Comparison of ENCODE assay signal across 10 mouse cellular contexts in genomic region chr6:72981851-72982250, GRCm38 (mm10). TPM values are rescaled to one million over a fixed set of nuclear protein-coding genes. Genes with fewer than 3 reads are reported as not detected.
DNase-seq lines count a peak whose midpoint lies in the region; ATAC-seq and TF ChIP-seq lines count a peak whose summit lies in the region.
"Had no signal": no experiment of that assay in that cellular context is flagged by ENCODE, and none has a peak within 500 bp of the region (broad histone marks: within the 10 kb centered on the region; RNA-seq: fewer than 3 reads in every experiment).

No protein-coding gene starts in this region.

- H3K4me3 ChIP-seq in forebrain, embryonic 14.5 days (ENCODE audit: low read depth, low read length), result no peak overlapping the region
- H3K4me3 ChIP-seq in forebrain, embryonic 15.5 days, result no peak overlapping the region
- no peak overlapping the region for H3K4me3 ChIP-seq in stomach, embryonic 14.5 days (ENCODE audit: low read depth, low read length)
- no peak overlapping the region for H3K4me3 ChIP-seq in stomach, postnatal 0 days (ENCODE audit: low read depth, low read length)
- no peak overlapping the region for H3K4me3 ChIP-seq in forebrain, embryonic 16.5 days (replicated peaks; ENCODE audit: low read length)

- no peak for TF ChIP-seq EP300 in stomach, postnatal 0 days (optimal IDR thresholded peaks at IDR 0.05)

- H3K9ac ChIP-seq in forebrain, embryonic 14.5 days (ENCODE audit: low read length), result no peak overlapping the region
- H3K9ac ChIP-seq in forebrain, embryonic 15.5 days (replicated peaks), result no peak overlapping the region
- H3K9ac ChIP-seq in stomach, embryonic 14.5 days (replicated peaks; ENCODE audit: low read depth, low read length), result no peak overlapping the region
- H3K9ac ChIP-seq in stomach, postnatal 0 days (ENCODE audit: low read length), result no peak overlapping the region
- no peak overlapping the region for H3K9ac ChIP-seq in forebrain, embryonic 16.5 days (replicated peaks; ENCODE audit: low read depth, low read length)
- H3K9ac ChIP-seq: liver, embryonic 14.5 days had no signal

- DNase-seq in forebrain, embryonic 14.5 days (ENCODE audit: low spot score), result peak; percentile 6
- no peak for DNase-seq in stomach, postnatal 0 days (ENCODE audit: low spot score)
- peak; percentile 47 for DNase-seq in kidney, postnatal 10 days
- DNase-seq in thymus, postnatal 25 days, result peak; percentile 31
- DNase-seq in cerebellum, adult 18-20 months, result no peak
- DNase-seq: cerebellum, adult 11-12 months had no signal

- H3K27ac ChIP-seq in forebrain, embryonic 14.5 days (ENCODE audit: low read depth, low read length), result no peak overlapping the region
- H3K27ac ChIP-seq in forebrain, embryonic 15.5 days (replicated peaks), result no peak overlapping the region
- peak overlapping the region; percentile 35 for H3K27ac ChIP-seq in stomach, embryonic 14.5 days (ENCODE audit: low read length)
- no peak overlapping the region for H3K27ac ChIP-seq in stomach, postnatal 0 days (replicated peaks)
- no peak overlapping the region for H3K27ac ChIP-seq in forebrain, embryonic 16.5 days (ENCODE audit: low read length)
- H3K27ac ChIP-seq: liver, embryonic 14.5 days had no signal

- no peaks in the 10 kb centered on the region for H3K27me3 ChIP-seq in forebrain, embryonic 14.5 days (replicated peaks; ENCODE audit: control insufficient read depth, insufficient read depth, low read length)
- no peaks in the 10 kb centered on the region for H3K27me3 ChIP-seq in forebrain, embryonic 15.5 days
- no peaks in the 10 kb centered on the region for H3K27me3 ChIP-seq in stomach, embryonic 14.5 days (ENCODE audit: control insufficient read depth, insufficient read depth, low read length)
- H3K27me3 ChIP-seq in stomach, postnatal 0 days (ENCODE audit: control insufficient read depth, insufficient read depth, low read length), result no peaks in the 10 kb centered on the region
- H3K27me3 ChIP-seq in forebrain, embryonic 16.5 days (replicated peaks; ENCODE audit: control insufficient read depth, insufficient read depth, low read length), result no peaks in the 10 kb centered on the region

- no peak for ATAC-seq in forebrain, embryonic 14.5 days
- no peak for ATAC-seq in forebrain, embryonic 15.5 days (replicated peaks)
- ATAC-seq in stomach, embryonic 14.5 days (ENCODE audit: insufficient number of reproducible peaks, insufficient read depth, low FRiP score, low read depth), result no peak
- ATAC-seq in stomach, postnatal 0 days (ENCODE audit: low FRiP score, low TSS enrichment), result no peak
- no peak for ATAC-seq in forebrain, embryonic 16.5 days

- TF ChIP-seq CTCF in stomach, postnatal 0 days (IDR thresholded peaks at IDR 0.05; ENCODE audit: low read depth), result no peak

- H3K36me3 ChIP-seq in forebrain, embryonic 14.5 days (ENCODE audit: control insufficient read depth, insufficient read depth, low read length), result no peaks in the 10 kb centered on the region
- no peaks in the 10 kb centered on the region for H3K36me3 ChIP-seq in forebrain, embryonic 15.5 days
- H3K36me3 ChIP-seq in stomach, embryonic 14.5 days (ENCODE audit: control insufficient read depth, insufficient read depth, low read length), result no peaks in the 10 kb centered on the region
- no peaks in the 10 kb centered on the region for H3K36me3 ChIP-seq in stomach, postnatal 0 days (ENCODE audit: control insufficient read depth, insufficient read depth, low read length)
- H3K36me3 ChIP-seq in forebrain, embryonic 16.5 days (ENCODE audit: control insufficient read depth, insufficient read depth), result no peaks in the 10 kb centered on the region

- no peaks in the 10 kb centered on the region for H3K4me1 ChIP-seq in forebrain, embryonic 14.5 days (ENCODE audit: control insufficient read depth, insufficient read depth, low read length)
- no peaks in the 10 kb centered on the region for H3K4me1 ChIP-seq in forebrain, embryonic 15.5 days
- peaks cover 10% of the 10 kb centered on the region; the same call in 1 of the 2 replicates for H3K4me1 ChIP-seq in stomach, embryonic 14.5 days (ENCODE audit: control insufficient read depth, insufficient read depth, low read length)
- H3K4me1 ChIP-seq in stomach, postnatal 0 days (replicated peaks; ENCODE audit: control insufficient read depth, insufficient read depth), result no peaks in the 10 kb centered on the region
- H3K4me1 ChIP-seq in forebrain, embryonic 16.5 days (replicated peaks; ENCODE audit: control insufficient read depth, insufficient read depth, low read length), result no peaks in the 10 kb centered on the region

- H3K9me3 ChIP-seq in forebrain, embryonic 14.5 days (replicated peaks; ENCODE audit: control insufficient read depth, low read length), result no peaks in the 10 kb centered on the region
- H3K9me3 ChIP-seq in forebrain, embryonic 15.5 days, result no peaks in the 10 kb centered on the region
- no peaks in the 10 kb centered on the region for H3K9me3 ChIP-seq in stomach, embryonic 14.5 days (ENCODE audit: control insufficient read depth, low read depth, low read length)
- no peaks in the 10 kb centered on the region for H3K9me3 ChIP-seq in stomach, postnatal 0 days (ENCODE audit: control insufficient read depth, low read length)
- H3K9me3 ChIP-seq in forebrain, embryonic 16.5 days (ENCODE audit: control insufficient read depth, low read length), result no peaks in the 10 kb centered on the region

- H3K4me2 ChIP-seq in forebrain, embryonic 14.5 days (ENCODE audit: low read length), result no peak overlapping the region
- H3K4me2 ChIP-seq in forebrain, embryonic 15.5 days (replicated peaks), result no peak overlapping the region
- no peak overlapping the region for H3K4me2 ChIP-seq in stomach, embryonic 14.5 days (replicated peaks; ENCODE audit: low read depth, low read length)
- H3K4me2 ChIP-seq in stomach, postnatal 0 days (replicated peaks; ENCODE audit: low read depth), result no peak overlapping the region
- H3K4me2 ChIP-seq in forebrain, embryonic 16.5 days (ENCODE audit: low read length), result no peak overlapping the region

- WGBS in forebrain, embryonic 14.5 days, result 70% methylated on average over 6 of the region's 6 CpGs
- WGBS in forebrain, embryonic 15.5 days, result 73% methylated on average over 6 of the region's 6 CpGs
- 62% methylated on average over 6 of the region's 6 CpGs for WGBS in stomach, embryonic 14.5 days
- WGBS in stomach, postnatal 0 days, result 41% methylated on average over 6 of the region's 6 CpGs
- WGBS in forebrain, embryonic 16.5 days, result 74% methylated on average over 6 of the region's 6 CpGs

RNA-seq across cellular contexts. Expression of gene Tmsb10, which starts 23.3 kb away (rescaled TPM):
- polyA plus RNA-seq in forebrain, embryonic 14.5 days (2014; fragmentation: Nextera tagmentation; extraction: Ambion mirVana), result 4,907 and 5,462 TPM in 2 replicates
- polyA plus RNA-seq in forebrain, embryonic 15.5 days (2015; fragmentation: Nextera tagmentation; extraction: Ambion mirVana), result 4,419 and 4,667 TPM in 2 replicates
- polyA plus RNA-seq in stomach, embryonic 14.5 days (2014; fragmentation: Nextera tagmentation; extraction: Ambion mirVana), result 2,356 and 2,370 TPM in 2 replicates
- polyA plus RNA-seq in stomach, postnatal 0 days (2015; fragmentation: Nextera tagmentation; extraction: Ambion mirVana), result 1,323 and 1,685 TPM in 2 replicates
- 3,396 and 3,669 TPM in 2 replicates for polyA plus RNA-seq in forebrain, embryonic 16.5 days (2015; fragmentation: Nextera tagmentation; extraction: Ambion mirVana)

Comparison
In these comparisons a context has a peak if more than half of its experiments do, and no peak if none do; other contexts are left out.
1. DNase-seq: peak in forebrain, embryonic 14.5 days (single experiment), kidney, postnatal 10 days (single experiment) and thymus, postnatal 25 days (single experiment); none in stomach, postnatal 0 days (single experiment) and cerebellum, adult 18-20 months (0 of 2).